Mouse (Mus musculus): Measurements from ENCODE around the gene Usp3.

Gene Usp3

GRCm38 (mm10) chr9:66604349-66605206 lies 11.6 kb upstream of the Usp3 start:
- no peak for DNase-seq (ENCODE audit: extremely low spot score, low spot score)

- DNase-seq (ENCODE audit: extremely low spot score, low spot score): no peak
These were observed 11.0 kb upstream of the Usp3 start for GRCm38 (mm10) chr9:66603907-66604306.

GRCm38 (mm10) chr9:66601006-66601405 lies 8.1 kb upstream of the Usp3 start:
- no peak for DNase-seq (ENCODE audit: extremely low spot score, low spot score)

- DNase-seq (ENCODE audit: extremely low spot score, low spot score): no peak
These were observed 7.6 kb upstream of the Usp3 start for GRCm38 (mm10) chr9:66600551-66600950.

- DNase-seq (ENCODE audit: extremely low spot score, low spot score): peak; percentile 47
These were observed 6.6 kb upstream of the Usp3 start for GRCm38 (mm10) chr9:66599577-66599976.

- no peak for DNase-seq (ENCODE audit: extremely low spot score, low spot score)
These were observed 5.7 kb upstream of the Usp3 start for GRCm38 (mm10) chr9:66598636-66599035.

GRCm38 (mm10) chr9:66597480-66598215 lies 4.7 kb upstream of the Usp3 start:
- peak; percentile 5 for DNase-seq (ENCODE audit: extremely low spot score, low spot score)

GRCm38 (mm10) chr9:66597076-66597475 lies 4.1 kb upstream of the Usp3 start:
- DNase-seq (ENCODE audit: extremely low spot score, low spot score): no peak

- no peak for DNase-seq (ENCODE audit: extremely low spot score, low spot score)
These were observed 3.1 kb upstream of the Usp3 start for GRCm38 (mm10) chr9:66595722-66596675.

- no peak for DNase-seq (ENCODE audit: extremely low spot score, low spot score)
These were observed 1.1 kb upstream of the Usp3 start for GRCm38 (mm10) chr9:66594061-66594460.

- no peak for DNase-seq (ENCODE audit: extremely low spot score, low spot score)
These were observed 649 bp upstream of the Usp3 start for GRCm38 (mm10) chr9:66593613-66593969.

- DNase-seq (ENCODE audit: extremely low spot score, low spot score): peak; percentile 68
These were observed 894 bp downstream of the Usp3 start for GRCm38 (mm10) chr9:66591851-66592645.

- peak; percentile 12 for DNase-seq (ENCODE audit: extremely low spot score, low spot score)
These were observed 2.9 kb downstream of the Usp3 start for GRCm38 (mm10) chr9:66590051-66590450.

GRCm38 (mm10) chr9:66587016-66587415 lies 5.9 kb downstream of the Usp3 start:
- DNase-seq (ENCODE audit: extremely low spot score, low spot score): no peak

GRCm38 (mm10) chr9:66586533-66586932 lies 6.4 kb downstream of the Usp3 start:
- no peak for DNase-seq (ENCODE audit: extremely low spot score, low spot score)

- DNase-seq (ENCODE audit: extremely low spot score, low spot score): no peak
These were observed 7.8 kb downstream of the Usp3 start for GRCm38 (mm10) chr9:66585191-66585590.

GRCm38 (mm10) chr9:66584176-66584575 lies 8.8 kb downstream of the Usp3 start:
- DNase-seq (ENCODE audit: extremely low spot score, low spot score): no peak

GRCm38 (mm10) chr9:66583244-66583643 lies 9.7 kb downstream of the Usp3 start:
- no peak for DNase-seq (ENCODE audit: extremely low spot score, low spot score)

GRCm38 (mm10) chr9:66581694-66582093 lies 11.2 kb downstream of the Usp3 start:
- no peak for DNase-seq (ENCODE audit: extremely low spot score, low spot score)

- no peak for DNase-seq (ENCODE audit: extremely low spot score, low spot score)
These were observed 12.2 kb downstream of the Usp3 start for GRCm38 (mm10) chr9:66580722-66581121.

- no peak for DNase-seq (ENCODE audit: extremely low spot score, low spot score)
These were observed 17.1 kb downstream of the Usp3 start for GRCm38 (mm10) chr9:66575878-66576238.
